Mouse (Mus musculus) cortical plate, adult 2 months (tissue): ENCODE measurements around the gene Lpcat2. TPM values are rescaled to one million over a fixed set of nuclear protein-coding genes. Genes with fewer than 3 reads are reported as not detected.

Experiments used
- H3K27ac ChIP-seq: fragments of 200-500 bp; 2 replicates; pipeline ENCODE4 v1.5.1; 2012; ENCODE audit warnings: low read length, control low read depth, inconsistent platforms; ENCODE audit not compliant: insufficient read depth
- H3K4me1 ChIP-seq: fragments of 200-500 bp; 2 replicates; pipeline ENCODE4 v1.6.1; 2011; ENCODE audit warnings: low read length; ENCODE audit not compliant: control insufficient read depth, insufficient read depth
- H3K4me3 ChIP-seq: fragments of 200-500 bp; 2 replicates; pipeline ENCODE4 v1.5.1; 2011; ENCODE audit warnings: mild to moderate bottlenecking, low read length, control low read depth; ENCODE audit not compliant: insufficient read depth
- CTCF ChIP-seq: fragments of 200-500 bp; IDR thresholded peaks from 2 replicates; pipeline ENCODE4 v1.5.1; 2011; ENCODE audit warnings: mild to moderate bottlenecking, control low read depth, low read length; ENCODE audit not compliant: insufficient read depth; ENCODE audit errors: extremely low read depth
- POLR2A ChIP-seq: fragments of 200-500 bp; IDR thresholded peaks from 2 replicates; pipeline ENCODE4 v1.6.1; 2011; ENCODE audit warnings: mild to moderate bottlenecking, low read length, control low read depth; ENCODE audit not compliant: insufficient read depth; ENCODE audit errors: extremely low read depth
- polyA plus RNA-seq: library from polyadenylated mRNA; depleted of rRNA; stranded (reverse); fragments of >200 nt; gene quantifications from 2 replicates; pipeline ENCODE4 v1.2.3, GENCODE M21; 2012

Gene Lpcat2
- polyA plus RNA-seq, 1 experiment, result 13.7 TPM

- no peaks in the 10 kb centered on the region for H3K4me1 ChIP-seq
- H3K4me3 ChIP-seq, result no peak overlapping the region
- no peak overlapping the region for H3K27ac ChIP-seq
- no peak for TF ChIP-seq CTCF
- TF ChIP-seq POLR2A, result no peak
Measured at GRCm38 (mm10) chr8:92903488-92904135, 48.5 kb downstream of the Lpcat2 start.

DNA sequence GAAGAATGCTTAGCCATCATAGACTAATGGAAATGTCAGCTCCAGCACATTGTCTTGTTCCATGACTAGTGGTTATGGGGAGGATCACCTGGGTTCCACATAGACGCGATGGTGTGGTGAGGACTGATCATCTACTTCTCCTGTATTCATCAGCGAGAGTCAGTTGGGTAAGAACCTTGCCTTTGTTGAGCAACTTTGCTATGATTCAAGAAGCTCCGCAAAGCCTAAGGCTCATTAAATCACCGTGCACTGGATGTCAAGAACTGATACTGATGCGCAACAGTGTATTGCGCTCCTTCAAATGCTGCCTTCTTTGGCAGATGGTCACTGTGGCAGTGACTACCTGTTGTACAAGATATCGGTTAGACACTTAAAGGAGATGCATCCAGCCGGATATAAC lies 51.4 kb downstream of the Lpcat2 start:
- Histone ChIP-seq H3K27ac (no peak overlapping the region), H3K4me1 (no peaks in the 10 kb centered on the region)

DNA sequence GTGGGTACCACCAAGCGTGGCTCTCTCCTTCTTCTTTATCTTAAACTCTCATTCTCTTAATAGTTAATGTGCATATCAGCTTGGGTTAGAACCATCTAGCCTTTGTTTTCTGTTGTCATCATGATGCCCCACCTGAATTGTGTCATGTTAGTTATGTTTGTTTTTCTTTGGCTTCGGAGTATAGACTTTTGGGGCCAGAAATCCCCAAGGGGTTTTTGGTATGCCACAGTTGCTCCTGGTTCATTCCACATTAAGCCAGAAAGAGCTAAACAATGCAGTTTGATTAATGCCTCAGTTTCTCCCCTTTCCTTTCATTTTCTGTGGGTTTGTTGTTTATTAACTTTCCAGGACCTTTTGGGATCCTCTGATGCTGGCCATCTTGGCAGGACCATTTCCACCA lies 53.3 kb downstream of the Lpcat2 start:
- H3K27ac ChIP-seq, result no peak overlapping the region
- no peak for TF ChIP-seq CTCF
- TF ChIP-seq POLR2A, result no peak
- no peaks in the 10 kb centered on the region for H3K4me1 ChIP-seq
- no peak overlapping the region for H3K4me3 ChIP-seq

More for the DNA sequence above, 51.4 kb downstream of the Lpcat2 start:
- H3K4me3 ChIP-seq, result no peak overlapping the region
- TF ChIP-seq CTCF, result no peak
- TF ChIP-seq POLR2A, result no peak

GRCm38 (mm10) chr8:92911477-92911876 lies 56.3 kb downstream of the Lpcat2 start:
- H3K4me1 ChIP-seq, result no peaks in the 10 kb centered on the region
- TF ChIP-seq POLR2A (no peak), CTCF (no peak)
- H3K4me3 ChIP-seq, result no peak overlapping the region
- H3K27ac ChIP-seq, result no peak overlapping the region

GRCm38 (mm10) chr8:92913396-92913795 lies 58.3 kb downstream of the Lpcat2 start:
- Histone ChIP-seq H3K4me3 (no peak overlapping the region), H3K4me1 (no peaks in the 10 kb centered on the region), H3K27ac (no peak overlapping the region)
- TF ChIP-seq CTCF, result no peak
- no peak for TF ChIP-seq POLR2A

DNA sequence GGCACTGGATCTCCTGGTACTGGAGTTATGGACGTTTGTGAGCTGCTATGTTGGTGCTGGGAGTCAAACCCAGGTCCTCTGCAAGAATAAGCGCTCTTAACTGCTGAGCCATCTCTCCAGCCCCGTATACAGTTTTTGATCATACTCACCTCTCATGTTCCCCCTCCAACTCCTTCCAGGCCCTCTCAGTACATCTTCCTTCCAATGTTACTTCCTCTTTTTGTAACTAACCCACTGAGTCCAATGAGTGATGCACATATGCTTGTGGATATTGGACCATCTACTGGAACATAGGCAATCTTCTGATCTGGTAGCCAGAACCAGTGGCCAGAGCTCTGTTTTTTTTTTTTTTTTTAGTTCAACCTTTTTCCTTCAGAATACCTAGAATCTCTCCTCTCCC lies 60.9 kb downstream of the Lpcat2 start:
- TF ChIP-seq POLR2A, result no peak
- TF ChIP-seq CTCF, result no peak
- no peaks in the 10 kb centered on the region for H3K4me1 ChIP-seq
- no peak overlapping the region for H3K27ac ChIP-seq
- no peak overlapping the region for H3K4me3 ChIP-seq

DNA sequence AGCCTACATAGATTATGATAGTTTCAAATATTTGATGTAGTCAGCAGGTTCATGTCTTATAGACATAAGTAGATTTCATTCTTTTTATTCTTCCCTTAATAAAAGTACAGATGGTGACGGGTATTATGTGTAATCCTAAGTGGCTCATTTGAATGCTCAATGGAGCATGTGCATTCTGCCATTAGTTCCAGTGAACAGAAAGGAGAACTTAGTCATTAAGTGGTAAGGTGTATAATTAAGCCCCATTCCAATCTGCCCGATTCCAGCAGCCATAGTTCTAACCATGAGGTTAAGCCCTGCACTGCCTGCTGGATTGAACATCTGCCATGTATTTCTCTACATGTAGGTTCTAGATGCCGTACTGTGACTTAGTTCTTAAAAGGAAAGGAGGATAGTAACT lies 66.6 kb downstream of the Lpcat2 start:
- H3K4me3 ChIP-seq, result no peak overlapping the region
- no peak overlapping the region for H3K27ac ChIP-seq
- H3K4me1 ChIP-seq, result no peaks in the 10 kb centered on the region
- no peak for TF ChIP-seq CTCF
- no peak for TF ChIP-seq POLR2A

DNA sequence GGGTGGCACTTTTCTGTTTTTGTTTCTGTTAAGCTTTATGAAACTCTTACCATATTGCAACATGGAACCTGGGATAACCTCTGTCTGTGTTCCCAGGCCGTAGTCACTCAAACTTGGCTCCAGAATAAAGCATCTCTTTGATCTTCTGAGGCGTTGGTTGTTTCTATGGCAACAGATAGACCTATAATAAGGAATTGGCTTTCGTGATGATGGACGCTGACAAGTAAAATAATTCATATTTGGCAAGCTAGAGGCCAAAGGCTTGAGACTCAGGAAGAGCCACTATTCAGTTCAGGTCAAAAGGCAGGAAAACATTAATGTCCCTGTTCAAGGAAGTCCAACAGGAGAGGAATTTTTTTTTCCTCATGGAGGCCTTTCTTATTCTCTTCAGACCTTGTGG lies 73.8 kb downstream of the Lpcat2 start:
- no peak overlapping the region for H3K4me3 ChIP-seq
- TF ChIP-seq CTCF (no peak), POLR2A (no peak)
- no peak overlapping the region for H3K27ac ChIP-seq
- no peaks in the 10 kb centered on the region for H3K4me1 ChIP-seq

DNA sequence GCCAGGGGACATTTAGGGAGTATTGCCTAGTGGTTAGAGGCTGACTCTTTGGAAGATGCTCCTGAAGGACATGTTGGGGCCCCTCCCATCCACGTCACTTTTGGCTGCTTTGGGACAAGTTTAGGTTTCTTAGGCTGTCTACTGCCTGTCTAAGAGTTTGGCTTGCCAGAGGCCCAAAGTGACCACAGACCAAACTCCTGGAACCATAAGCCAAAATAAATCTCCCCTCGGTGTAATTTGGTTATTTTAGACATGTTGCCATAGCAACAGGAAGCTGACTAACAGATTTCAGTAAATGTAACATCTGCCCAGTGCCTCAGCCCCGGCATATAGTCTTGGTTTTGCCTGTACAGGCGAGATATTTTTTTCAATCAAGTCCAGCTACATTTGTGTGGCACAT lies 82.9 kb downstream of the Lpcat2 start:
- Histone ChIP-seq H3K27ac (no peak overlapping the region), H3K4me1 (no peaks in the 10 kb centered on the region), H3K4me3 (no peak overlapping the region)
- TF ChIP-seq CTCF, result no peak

DNA sequence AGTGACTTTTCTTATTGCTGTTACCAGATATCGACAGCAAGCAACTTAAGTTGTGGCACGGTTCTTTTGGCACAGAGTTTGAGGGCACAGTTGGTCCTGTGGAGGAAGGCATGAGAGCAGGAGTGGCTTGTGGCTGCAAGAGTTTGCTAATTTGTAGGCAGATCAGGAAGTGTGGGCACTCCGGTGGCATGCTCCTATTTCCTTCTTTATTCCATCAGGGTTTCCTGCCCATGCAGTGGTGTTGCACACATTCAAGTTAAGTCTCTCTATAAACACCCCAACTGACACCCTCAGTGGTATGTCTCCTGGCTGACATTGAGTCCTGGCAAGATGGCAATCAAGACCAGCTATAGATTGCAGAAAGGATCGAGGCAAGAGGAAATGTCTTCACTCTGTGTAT lies 93.9 kb downstream of the Lpcat2 start:
- no peak overlapping the region for H3K4me3 ChIP-seq
- no peaks in the 10 kb centered on the region for H3K4me1 ChIP-seq
- H3K27ac ChIP-seq, result no peak overlapping the region
- no peak for TF ChIP-seq CTCF
